Mouse (Mus musculus): ENCODE measurements at regions not wholly inside any gene's neighbourhood (a gene's known extent, or its start where the extent isn't known, plus 50 kb on each side); places are given as distances from the start of the nearest gene placed in this dataset.
A peak's percentile ranks its signal among the peaks of the same experiment; 100 is the strongest.

- peak overlapping the region; percentile 15; the same call in 1 of the 2 replicates for H3K27ac ChIP-seq
- H3K9ac ChIP-seq, result no peak overlapping the region
- H3K4me2 ChIP-seq (replicated peaks), result no peak overlapping the region
- ATAC-seq, result peak; percentile 71
- H3K4me1 ChIP-seq (replicated peaks), result no peaks in the 10 kb centered on the region
- no peak overlapping the region for H3K4me3 ChIP-seq (replicated peaks)
- H3K36me3 ChIP-seq, result no peaks in the 10 kb centered on the region
- no peaks in the 10 kb centered on the region for H3K27me3 ChIP-seq (replicated peaks)
- 45% methylated on average over 11 of the region's 11 CpGs for WGBS
- no peaks in the 10 kb centered on the region for H3K9me3 ChIP-seq
These were observed 232.8 kb upstream of the Tcf21 start for GRCm38 (mm10) chr10:23052480-23053378.

GRCm38 (mm10) chr10:23044466-23044865, 224.5 kb upstream of the Tcf21 start:
- ATAC-seq, result no peak
- H3K4me3 ChIP-seq (replicated peaks), result no peak overlapping the region
- H3K27ac ChIP-seq, result no peak overlapping the region
- WGBS, result 76% methylated on average over 3 of the region's 3 CpGs
- H3K4me2 ChIP-seq (replicated peaks), result no peak overlapping the region
- no peaks in the 10 kb centered on the region for H3K27me3 ChIP-seq (replicated peaks)
- H3K4me1 ChIP-seq (replicated peaks), result no peaks in the 10 kb centered on the region
- H3K36me3 ChIP-seq, result no peaks in the 10 kb centered on the region
- no peak overlapping the region for H3K9ac ChIP-seq
- H3K9me3 ChIP-seq, result no peaks in the 10 kb centered on the region

GRCm38 (mm10) chr10:23031491-23032126, 211.6 kb upstream of the Tcf21 start:
- H3K9ac ChIP-seq, result no peak overlapping the region
- no peaks in the 10 kb centered on the region for H3K36me3 ChIP-seq
- no peaks in the 10 kb centered on the region for H3K9me3 ChIP-seq
- H3K4me1 ChIP-seq (replicated peaks), result no peaks in the 10 kb centered on the region
- H3K27me3 ChIP-seq (replicated peaks), result no peaks in the 10 kb centered on the region
- WGBS, result 78% methylated on average over 4 of the region's 4 CpGs
- no peak for ATAC-seq
- H3K27ac ChIP-seq, result no peak overlapping the region
- no peak overlapping the region for H3K4me3 ChIP-seq (replicated peaks)
- no peak overlapping the region for H3K4me2 ChIP-seq (replicated peaks)

GRCm38 (mm10) chr10:23027961-23028360, 208.0 kb upstream of the Tcf21 start:
- H3K4me3 ChIP-seq (replicated peaks), result no peak overlapping the region
- H3K9me3 ChIP-seq, result no peaks in the 10 kb centered on the region
- H3K4me1 ChIP-seq (replicated peaks), result no peaks in the 10 kb centered on the region
- no peak for ATAC-seq
- H3K27ac ChIP-seq, result no peak overlapping the region
- no peaks in the 10 kb centered on the region for H3K27me3 ChIP-seq (replicated peaks)
- no peak overlapping the region for H3K4me2 ChIP-seq (replicated peaks)
- WGBS, result 48% methylated on average over 4 of the region's 4 CpGs
- H3K9ac ChIP-seq, result no peak overlapping the region
- no peaks in the 10 kb centered on the region for H3K36me3 ChIP-seq

DNA sequence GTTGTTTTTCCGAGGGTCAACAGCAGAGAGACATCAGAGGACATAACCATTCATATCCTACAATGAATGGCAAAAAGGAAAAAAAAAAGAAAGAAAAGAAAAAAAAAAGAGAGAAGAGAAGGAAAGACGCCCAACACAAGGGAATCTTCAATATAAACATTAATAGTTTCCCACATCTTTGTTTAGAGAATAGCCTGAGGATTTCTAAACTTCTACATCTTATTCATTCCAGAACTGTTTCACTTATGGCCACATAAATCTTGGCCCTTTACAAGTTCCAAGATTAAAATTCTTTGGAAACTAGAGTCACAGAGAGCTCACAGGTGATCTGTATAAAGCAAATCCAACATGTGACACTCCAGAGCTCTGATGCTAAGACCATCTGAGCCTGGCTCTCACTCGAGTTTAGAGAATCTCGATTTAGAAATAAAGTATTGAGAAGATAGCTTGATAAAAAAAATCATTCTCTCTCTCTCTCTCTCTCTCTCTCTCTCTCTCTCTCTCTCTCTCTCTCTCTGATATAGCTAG, 197.2 kb upstream of the Tcf21 start:
- H3K9ac ChIP-seq, result no peak overlapping the region

DNA sequence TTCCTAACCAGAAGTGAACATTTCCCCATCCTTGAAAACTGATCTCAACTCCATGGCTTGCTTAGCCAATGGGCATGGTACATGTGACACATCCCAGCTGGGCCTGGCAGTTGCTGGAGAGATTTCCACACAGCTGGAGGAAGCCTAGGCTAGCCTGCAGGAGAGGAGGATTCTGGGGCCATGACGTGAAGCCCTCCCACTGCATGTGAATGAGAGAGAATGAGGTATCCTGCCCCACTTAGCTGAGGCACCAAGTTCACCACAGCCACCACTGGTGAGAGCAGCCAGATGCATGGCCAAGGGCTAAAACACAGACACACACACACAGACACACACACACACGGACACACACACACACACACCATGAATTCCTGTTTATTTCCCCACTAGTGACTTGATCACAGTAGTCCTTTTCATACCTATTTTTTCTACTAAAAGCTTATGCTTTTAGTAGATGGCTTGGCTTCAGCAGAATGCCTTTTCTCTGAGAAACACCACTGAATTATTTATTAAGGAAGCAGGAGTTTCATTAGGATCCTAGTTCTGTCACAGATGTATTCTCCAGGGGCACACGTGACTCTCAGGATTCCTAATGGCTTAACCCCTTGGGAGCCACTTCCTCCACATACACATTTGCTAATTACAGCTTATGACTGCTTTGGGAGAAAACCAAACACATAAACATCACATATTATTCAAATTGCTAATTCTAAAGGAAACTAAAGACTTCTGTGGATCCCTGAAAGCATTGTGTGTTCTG, 196.1 kb upstream of the Tcf21 start:
- H3K36me3 ChIP-seq, result no peaks in the 10 kb centered on the region
- no peak overlapping the region for H3K4me2 ChIP-seq (replicated peaks)
- no peak overlapping the region for H3K4me3 ChIP-seq (replicated peaks)
- 0 out of 2 replicates have a peak, but pooled peaks cover 2% of the 10 kb centered on the region for H3K4me1 ChIP-seq (replicated peaks)
- H3K9ac ChIP-seq, result no peak overlapping the region
- H3K9me3 ChIP-seq, result no peaks in the 10 kb centered on the region
- no peaks in the 10 kb centered on the region for H3K27me3 ChIP-seq (replicated peaks)
- H3K27ac ChIP-seq, result peak overlapping the region; percentile 82
- WGBS, result 37% methylated on average over 3 of the region's 3 CpGs
- no peak for ATAC-seq

More for the DNA sequence above, 197.2 kb upstream of the Tcf21 start:
- peak; percentile 47 for ATAC-seq
- Histone ChIP-seq H3K9me3 (no peaks in the 10 kb centered on the region), H3K36me3 (no peaks in the 10 kb centered on the region), H3K4me2 (replicated peaks) (no peak overlapping the region), H3K4me1 (replicated peaks) (0 out of 2 replicates have a peak, but pooled peaks cover 2% of the 10 kb centered on the region), H3K4me3 (replicated peaks) (no peak overlapping the region), H3K27ac (peak overlapping the region; percentile 82), H3K27me3 (replicated peaks) (no peaks in the 10 kb centered on the region)
- WGBS, result 40% methylated on average over 4 of the region's 4 CpGs

DNA sequence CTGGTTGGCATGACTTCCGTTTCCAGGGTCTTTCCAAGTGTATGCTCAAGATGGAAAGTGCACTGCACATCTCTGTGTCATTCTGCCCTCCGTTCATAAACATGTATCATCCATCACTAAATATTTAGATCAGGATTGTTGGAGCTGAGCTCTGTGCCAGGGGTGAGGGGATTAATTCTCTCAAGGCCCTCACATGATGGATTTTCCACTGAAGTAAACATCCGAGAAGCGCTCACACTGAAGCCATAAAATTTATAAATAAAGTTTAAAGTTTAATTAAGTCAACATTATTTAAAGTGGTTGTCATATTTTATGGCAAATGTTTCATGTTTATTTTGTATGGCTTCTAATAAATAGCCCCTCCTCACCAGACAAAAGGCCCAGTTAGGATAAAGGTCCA, 190.7 kb upstream of the Tcf21 start:
- Histone ChIP-seq H3K36me3 (no peaks in the 10 kb centered on the region), H3K9me3 (no peaks in the 10 kb centered on the region), H3K4me2 (replicated peaks) (no peak overlapping the region), H3K9ac (no peak overlapping the region), H3K4me1 (replicated peaks) (0 out of 2 replicates have a peak, but pooled peaks cover 2% of the 10 kb centered on the region), H3K4me3 (replicated peaks) (no peak overlapping the region), H3K27ac (0 out of 2 replicates have a peak overlapping the region, but pooled peaks have one; percentile 40), H3K27me3 (replicated peaks) (no peaks in the 10 kb centered on the region)
- ATAC-seq, result peak; percentile 73
- 32% methylated on average over 4 of the region's 4 CpGs for WGBS

GRCm38 (mm10) chr10:23010201-23010600, 190.2 kb upstream of the Tcf21 start:
- 26% methylated on average over 2 of the region's 2 CpGs for WGBS
- H3K27me3 ChIP-seq (replicated peaks), result no peaks in the 10 kb centered on the region
- 0 out of 2 replicates have a peak overlapping the region, but pooled peaks have one; percentile 40 for H3K27ac ChIP-seq
- H3K4me1 ChIP-seq (replicated peaks), result 0 out of 2 replicates have a peak, but pooled peaks cover 2% of the 10 kb centered on the region
- H3K9me3 ChIP-seq, result no peaks in the 10 kb centered on the region
- peak; percentile 34; the same call in 1 of the 2 replicates for ATAC-seq
- H3K4me3 ChIP-seq (replicated peaks), result no peak overlapping the region
- no peak overlapping the region for H3K9ac ChIP-seq
- H3K36me3 ChIP-seq, result no peaks in the 10 kb centered on the region
- no peak overlapping the region for H3K4me2 ChIP-seq (replicated peaks)

DNA sequence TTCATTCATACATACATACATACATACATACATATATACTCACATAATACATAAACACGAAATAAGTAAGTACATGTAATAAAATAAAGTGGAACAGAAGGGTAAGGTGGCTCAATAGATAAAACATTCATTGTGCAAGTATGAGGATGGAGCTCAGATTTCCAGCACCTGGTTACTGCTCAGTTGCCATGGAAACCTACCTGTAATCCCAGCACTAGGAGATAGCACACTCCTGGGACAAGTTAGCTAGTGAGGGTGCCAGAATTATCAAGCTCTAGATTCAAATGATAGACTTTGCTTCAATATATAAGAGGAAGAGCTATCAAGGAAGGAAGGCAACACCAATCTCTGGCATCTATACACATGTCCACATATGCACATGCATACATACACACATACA, 184.8 kb upstream of the Tcf21 start:
- ATAC-seq, result no peak
- H3K4me3 ChIP-seq (replicated peaks), result no peak overlapping the region
- no peaks in the 10 kb centered on the region for H3K4me1 ChIP-seq (replicated peaks)
- no peaks in the 10 kb centered on the region for H3K36me3 ChIP-seq
- WGBS, result 83% methylated on average over 1 of the region's 1 CpGs
- H3K27me3 ChIP-seq (replicated peaks), result no peaks in the 10 kb centered on the region
- H3K4me2 ChIP-seq (replicated peaks), result no peak overlapping the region
- no peak overlapping the region for H3K9ac ChIP-seq
- no peaks in the 10 kb centered on the region for H3K9me3 ChIP-seq
- H3K27ac ChIP-seq, result no peak overlapping the region

- H3K4me3 ChIP-seq (replicated peaks), result no peak overlapping the region
- no peaks in the 10 kb centered on the region for H3K4me1 ChIP-seq (replicated peaks)
- no peaks in the 10 kb centered on the region for H3K36me3 ChIP-seq
- H3K9me3 ChIP-seq, result no peaks in the 10 kb centered on the region
- ATAC-seq, result no peak
- H3K27ac ChIP-seq, result no peak overlapping the region
- no peak overlapping the region for H3K9ac ChIP-seq
- no peaks in the 10 kb centered on the region for H3K27me3 ChIP-seq (replicated peaks)
- no peak overlapping the region for H3K4me2 ChIP-seq (replicated peaks)
These were observed 183.7 kb upstream of the Tcf21 start for GRCm38 (mm10) chr10:23003686-23004085.

GRCm38 (mm10) chr10:22998561-22998960, 178.6 kb upstream of the Tcf21 start:
- no peak overlapping the region for H3K27ac ChIP-seq
- 68% methylated on average over 2 of the region's 2 CpGs for WGBS
- no peak for ATAC-seq

DNA sequence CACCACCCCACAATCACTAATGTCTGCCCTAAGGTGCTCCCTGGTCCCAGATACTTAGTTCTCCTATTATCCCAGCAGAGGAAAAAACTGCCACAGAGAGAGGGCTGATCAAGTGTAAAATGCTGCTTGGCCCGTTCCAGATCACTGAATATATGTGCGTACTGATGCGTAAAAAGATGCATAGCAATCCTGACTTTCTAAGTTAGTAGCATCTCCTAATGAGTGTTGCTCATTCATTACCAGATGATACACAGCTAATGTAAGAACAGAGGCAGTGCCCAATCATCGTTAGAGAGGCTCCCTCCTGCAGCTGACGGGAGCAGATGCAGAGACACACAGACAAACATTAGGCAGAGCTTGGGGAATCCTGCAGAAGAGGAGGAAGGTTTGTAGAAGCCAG, 177.6 kb upstream of the Tcf21 start:
- no peak overlapping the region for H3K27ac ChIP-seq
- H3K27me3 ChIP-seq (replicated peaks), result no peaks in the 10 kb centered on the region
- H3K4me2 ChIP-seq (replicated peaks), result no peak overlapping the region
- H3K4me1 ChIP-seq (replicated peaks), result no peaks in the 10 kb centered on the region
- ATAC-seq, result no peak
- H3K9ac ChIP-seq, result no peak overlapping the region
- no peak overlapping the region for H3K4me3 ChIP-seq (replicated peaks)
- 86% methylated on average over 5 of the region's 5 CpGs for WGBS
- no peaks in the 10 kb centered on the region for H3K36me3 ChIP-seq
- H3K9me3 ChIP-seq, result no peaks in the 10 kb centered on the region

More at GRCm38 (mm10) chr10:22998561-22998960, 178.6 kb upstream of the Tcf21 start:
- H3K4me1 ChIP-seq (replicated peaks), result no peaks in the 10 kb centered on the region
- H3K9me3 ChIP-seq, result no peaks in the 10 kb centered on the region
- H3K9ac ChIP-seq, result no peak overlapping the region
- no peaks in the 10 kb centered on the region for H3K36me3 ChIP-seq
- H3K27me3 ChIP-seq (replicated peaks), result no peaks in the 10 kb centered on the region
- no peak overlapping the region for H3K4me2 ChIP-seq (replicated peaks)
- no peak overlapping the region for H3K4me3 ChIP-seq (replicated peaks)
